Mouse (Mus musculus) yolk sac, embryonic 10.5 days (tissue): ENCODE measurements around the gene Ppfia4.
A peak's percentile ranks its signal among the peaks of the same experiment; 100 is the strongest.

Experiments
- DNase-seq: peaks from one replicate; pipeline ENCODE4 v3.0.0-alpha.2; 2017; ENCODE audit warnings: low spot score

The Ppfia4 gene

DNA sequence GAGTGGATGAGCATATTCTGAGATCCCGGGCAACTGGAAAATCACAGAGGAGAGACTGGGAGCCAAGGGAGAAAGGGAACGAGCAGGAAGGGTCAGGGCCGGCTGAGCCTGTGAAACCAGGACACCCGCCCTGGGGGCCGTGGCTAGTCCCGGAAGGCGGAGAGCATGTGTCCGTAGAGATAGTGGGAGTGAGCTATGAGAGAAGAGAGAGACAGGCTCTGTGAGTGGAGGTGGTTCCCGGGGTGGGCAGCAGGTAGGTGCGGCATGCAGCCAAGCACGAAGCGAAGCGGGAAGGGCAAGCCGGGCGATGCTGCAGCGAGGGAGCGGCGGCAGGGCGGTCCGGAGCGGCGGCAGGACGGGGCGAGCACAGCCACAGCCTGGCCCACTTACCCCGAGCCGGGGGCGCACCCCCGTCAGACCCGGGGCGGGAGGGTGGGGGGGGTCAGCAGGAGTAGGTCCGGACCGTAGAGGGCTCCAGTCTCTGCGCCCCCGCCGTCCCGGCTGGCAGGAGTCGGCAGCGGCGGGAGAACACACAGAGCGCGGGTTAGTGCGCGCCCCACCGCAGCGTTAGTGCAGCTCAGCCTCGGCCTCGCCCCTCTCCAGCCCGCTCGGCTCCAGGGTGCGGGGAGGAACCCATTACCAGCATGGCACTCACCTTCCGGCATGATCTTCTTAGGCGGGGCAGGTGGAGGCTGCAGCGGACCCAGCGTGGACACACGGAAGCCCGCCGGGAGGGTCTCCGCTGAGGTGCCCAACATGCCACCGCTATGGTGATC lies 33.9 kb downstream of the Ppfia4 start:
- DNase-seq, result peak; percentile 10

DNA sequence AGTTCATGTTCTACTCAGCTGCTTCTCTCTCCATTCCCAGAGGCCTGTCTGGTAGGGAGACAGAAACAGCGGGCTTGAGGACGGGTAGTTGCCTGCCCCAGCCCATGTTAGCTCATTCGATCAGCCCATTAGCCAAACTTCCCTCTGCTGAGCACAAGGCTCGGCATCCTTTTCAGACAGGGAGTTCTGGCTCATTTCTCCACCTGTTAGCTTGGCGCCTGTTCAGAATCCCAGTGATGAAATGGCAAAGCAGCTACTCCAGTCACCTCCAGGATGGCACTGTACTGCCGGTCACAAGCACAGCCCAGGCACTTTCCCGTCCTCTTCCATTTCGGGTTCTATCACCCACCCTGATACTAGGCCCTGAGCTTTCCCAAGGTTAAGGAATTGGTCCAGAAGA lies 35.5 kb downstream of the Ppfia4 start:
- no peak for DNase-seq

DNA sequence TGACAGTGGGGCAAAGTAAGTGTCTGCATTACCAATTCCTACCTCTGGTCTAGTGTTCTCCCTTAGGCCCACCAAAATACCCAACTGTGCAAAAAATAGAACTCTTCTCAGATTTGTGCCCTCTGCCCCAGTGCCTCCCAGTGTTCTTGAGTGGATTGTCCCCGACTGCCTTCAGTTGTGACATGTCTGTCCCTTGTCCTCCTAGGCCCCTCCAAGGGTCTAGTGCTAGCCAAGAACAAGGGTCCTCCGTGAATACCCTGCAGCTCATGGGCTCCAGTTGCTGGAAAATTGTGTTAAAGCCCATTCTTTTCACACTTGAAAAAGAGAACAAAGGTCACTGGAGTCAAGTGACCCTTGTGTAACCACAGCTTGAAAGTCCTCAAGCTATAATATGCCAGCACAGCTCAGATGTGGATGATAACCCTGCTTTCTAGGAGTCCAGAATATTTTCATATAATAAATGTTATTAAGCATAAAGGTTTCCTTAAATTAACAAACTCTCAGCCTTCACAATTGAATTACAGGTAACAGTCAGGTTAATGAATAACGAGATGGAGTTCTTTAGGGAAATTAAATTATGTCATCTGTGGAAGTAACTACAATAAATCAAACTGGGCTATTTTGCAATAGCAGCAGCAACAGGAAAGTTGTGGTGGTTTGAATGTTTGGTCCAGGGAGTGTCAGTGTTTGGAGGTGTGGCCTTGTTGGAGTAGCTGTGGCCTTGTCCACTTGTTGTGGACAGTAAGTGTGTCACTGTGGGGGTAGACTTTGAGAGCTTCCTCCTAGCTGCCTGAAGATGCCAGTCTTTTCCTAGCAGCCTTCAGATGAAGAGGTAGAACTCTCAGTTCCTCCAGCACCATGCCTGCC lies 38.8 kb downstream of the Ppfia4 start:
- DNase-seq, result no peak

DNA sequence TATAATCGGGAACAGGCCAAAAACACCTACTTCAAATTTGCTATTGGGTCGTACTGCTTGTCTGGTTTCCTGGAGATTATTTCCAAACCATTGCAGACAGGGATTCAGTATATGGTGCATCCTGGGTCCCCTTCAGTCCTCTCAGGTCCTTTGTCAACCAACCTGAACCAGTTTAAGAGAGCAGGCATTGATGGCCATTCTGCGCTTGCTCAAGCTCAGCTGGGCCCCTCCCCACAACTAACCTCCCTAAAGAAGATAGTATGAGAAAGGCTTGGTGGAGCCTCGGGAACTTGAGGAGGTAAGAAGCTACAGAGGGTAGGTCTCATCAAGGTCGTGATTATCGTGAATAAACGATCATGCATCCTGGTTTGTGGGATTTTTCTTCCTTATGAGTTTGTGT lies 39.5 kb downstream of the Ppfia4 start:
- DNase-seq, result no peak

DNA sequence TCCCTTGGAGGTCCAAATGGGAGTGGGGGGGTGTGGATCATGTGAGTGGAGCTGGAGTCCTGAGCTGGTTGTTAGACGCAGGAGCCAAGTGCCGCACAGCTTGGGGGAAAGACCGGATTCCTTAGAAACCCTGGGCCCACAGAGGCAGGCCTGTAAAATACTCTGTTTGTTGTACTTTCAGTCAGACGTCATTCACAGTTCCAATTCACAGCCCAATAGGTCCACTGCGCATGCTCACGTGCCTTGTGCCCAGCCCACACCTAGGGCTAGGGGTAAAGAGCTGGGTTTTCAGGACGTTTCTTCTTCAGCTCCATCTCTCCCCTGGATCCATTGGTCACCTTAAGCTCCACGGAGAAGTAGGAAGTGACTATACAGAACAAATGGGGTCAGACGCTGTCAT lies 40.1 kb downstream of the Ppfia4 start:
- no peak for DNase-seq

DNA sequence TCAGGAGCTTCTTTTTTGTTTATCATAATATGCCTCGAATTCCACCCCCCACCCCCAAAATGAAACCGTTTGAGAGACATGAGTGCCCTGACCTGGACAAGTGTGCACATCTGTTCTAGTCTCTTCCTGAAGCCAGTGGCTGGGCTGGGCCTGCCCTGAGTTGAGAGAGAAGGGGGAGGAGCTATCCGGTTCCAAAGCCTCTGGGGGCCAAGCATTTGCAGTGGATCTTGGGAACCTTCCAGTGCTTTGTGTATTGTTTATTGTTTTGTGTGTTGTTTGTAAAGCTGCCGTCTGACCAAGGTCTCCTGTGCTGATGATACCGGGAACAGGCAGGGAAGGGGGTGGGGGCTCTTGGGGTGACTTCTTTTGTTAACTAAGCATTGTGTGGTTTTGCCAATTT lies 40.7 kb downstream of the Ppfia4 start:
- DNase-seq, result no peak

DNA sequence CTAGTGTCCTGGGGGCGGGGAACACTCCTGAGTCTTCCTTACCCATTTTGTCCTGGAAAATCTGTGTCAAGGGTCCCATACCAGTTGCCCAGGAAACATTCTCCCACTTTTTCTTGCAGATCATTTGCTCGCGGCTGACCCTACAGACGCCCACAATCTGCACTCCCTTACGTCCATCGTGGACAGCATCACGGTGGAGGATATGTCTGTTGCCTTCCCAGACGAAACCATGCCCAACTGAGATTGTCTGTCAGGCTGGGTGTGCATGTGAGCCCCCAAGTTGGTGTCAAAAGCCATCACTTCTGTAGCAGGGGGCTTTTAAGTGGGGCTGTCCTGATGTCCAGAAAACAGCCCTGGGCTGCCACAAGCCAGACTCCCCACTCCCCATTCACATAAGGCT lies 41.2 kb downstream of the Ppfia4 start:
- DNase-seq, result no peak

DNA sequence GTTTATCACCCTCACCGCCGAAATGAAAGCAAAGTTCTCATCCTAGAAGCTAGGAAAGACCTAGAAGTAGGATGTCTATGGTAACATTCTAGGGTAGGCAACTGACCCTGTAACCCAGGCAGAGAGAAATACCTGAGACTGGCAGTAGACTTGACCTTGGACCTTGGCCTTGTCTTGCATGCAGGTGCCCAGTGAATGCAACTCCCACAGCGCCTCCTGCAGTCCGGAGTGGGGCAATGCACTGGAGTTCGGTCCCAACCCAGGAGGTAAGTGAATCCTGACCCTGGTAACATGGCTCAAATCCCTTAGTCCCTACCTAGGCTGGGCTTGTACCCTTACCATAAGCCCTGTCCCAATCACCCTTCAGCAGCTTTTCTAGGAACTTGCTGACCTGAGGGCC lies 41.8 kb downstream of the Ppfia4 start:
- DNase-seq, result no peak

DNA sequence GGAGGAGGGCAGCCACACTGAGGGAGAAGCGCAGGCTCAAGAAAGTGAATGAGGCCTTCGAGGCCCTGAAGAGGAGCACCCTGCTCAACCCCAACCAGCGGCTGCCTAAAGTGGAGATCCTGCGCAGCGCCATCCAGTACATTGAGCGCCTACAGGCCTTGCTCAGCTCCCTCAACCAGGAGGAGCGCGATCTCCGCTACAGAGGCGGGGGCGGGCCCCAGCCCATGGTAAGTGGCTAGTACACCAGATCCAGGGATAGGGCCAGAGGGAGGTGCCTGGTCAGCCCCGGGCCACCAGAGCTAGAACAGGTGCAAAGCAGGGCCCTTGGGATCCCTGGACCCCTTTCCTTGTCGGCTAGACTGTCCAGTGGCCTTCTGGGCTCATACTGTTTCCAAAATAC lies 42.4 kb downstream of the Ppfia4 start:
- no peak for DNase-seq

DNA sequence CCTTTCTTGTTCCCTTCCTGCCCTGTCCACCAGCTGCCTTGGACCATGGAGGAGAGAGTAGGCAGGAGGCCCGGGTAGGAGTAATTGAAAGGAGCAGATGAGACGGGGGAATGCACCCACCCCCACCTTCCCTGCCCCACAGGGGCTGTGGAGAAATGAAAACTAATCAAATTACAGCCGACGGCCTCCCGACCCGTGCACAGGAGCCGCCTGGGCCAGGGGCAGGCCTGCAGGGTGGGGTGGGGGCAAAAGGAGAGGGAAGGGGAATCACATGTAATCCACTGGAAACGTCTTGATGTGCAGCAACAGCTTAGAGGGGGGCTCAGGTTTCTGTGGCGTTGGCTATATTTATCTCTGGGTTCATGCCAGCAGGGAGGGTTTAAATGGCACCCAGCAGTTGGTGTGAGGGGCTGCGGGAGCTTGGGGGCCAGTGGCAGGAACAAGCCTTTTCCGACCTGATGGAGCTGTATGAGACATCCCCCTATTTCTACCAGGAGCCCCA lies 43.1 kb downstream of the Ppfia4 start, which contains the start of gene Myog:
Myog (plus strand) TSS at position 392 of the 502 bp plus-strand sequence.
- DNase-seq, result no peak

DNA sequence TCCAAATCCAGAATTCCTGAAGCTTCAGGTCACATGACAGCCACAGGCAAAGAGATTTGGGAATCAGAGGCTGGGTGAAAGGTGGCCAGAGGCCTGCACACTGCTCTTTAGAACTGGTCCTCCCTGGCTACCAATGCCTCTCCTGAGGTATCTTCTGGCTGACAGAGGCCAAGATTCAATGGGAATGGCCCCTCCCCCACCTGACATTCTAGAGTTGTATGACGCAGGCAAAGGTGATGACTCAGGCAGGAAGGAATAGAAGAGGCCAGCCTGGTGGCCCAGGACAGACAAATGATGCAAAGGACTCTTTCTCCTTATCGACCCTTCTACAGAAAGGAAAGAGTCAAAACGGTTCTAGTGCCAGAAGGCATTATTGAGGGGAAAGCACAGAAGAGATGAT lies 44.5 kb downstream of the Ppfia4 start:
- DNase-seq, result no peak

DNA sequence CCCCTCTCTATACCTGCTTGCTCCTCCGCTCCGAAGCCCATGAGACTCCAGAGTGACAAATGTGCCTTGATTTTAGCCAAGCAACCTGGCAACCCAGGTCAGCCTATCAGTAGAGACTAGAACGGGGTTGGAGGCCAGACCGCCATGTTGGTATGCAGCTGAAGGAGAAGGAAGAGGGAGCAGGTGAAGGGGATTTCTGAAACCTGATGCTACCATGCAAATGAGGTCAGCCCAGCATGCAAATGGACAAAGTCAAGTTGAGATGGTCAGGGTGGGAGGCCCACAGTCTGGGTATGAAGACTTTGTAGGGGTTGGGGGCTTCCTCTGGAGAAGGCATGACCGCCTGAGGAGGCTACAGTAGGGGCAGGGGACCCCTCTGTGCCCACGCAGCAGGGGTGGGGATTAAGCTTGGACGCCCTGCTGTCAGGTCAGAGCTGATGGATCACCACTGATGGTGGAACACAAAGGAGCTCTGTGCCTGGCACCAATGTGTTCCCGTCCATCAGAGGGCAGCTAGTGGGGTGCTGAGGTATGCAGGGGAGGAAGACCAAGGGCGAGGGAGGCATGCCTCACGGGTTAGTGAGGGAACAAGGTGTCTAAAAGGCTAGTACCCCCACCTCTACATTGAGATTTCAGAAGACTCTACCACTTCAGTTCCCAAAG lies 47.1 kb downstream of the Ppfia4 start:
- no peak for DNase-seq

DNA sequence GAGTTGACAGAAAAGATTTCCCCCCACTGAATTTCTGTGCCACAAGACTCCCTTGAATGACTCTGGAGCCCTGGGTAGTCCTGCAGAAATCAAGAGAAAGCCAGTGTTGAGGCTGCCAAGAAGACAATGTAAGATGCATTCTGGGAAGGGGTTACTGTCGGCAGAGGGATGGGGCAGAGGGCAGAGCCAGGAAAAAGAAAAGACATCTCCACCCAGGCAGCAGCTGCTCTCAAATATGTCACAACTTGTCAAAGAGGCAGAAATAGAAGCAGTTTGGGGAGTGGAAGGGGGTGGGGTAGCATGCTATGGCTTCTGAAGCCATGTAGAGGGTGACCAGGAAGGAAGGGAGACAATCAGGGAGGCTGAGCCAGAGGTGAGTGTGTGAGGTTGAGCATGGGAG lies 49.6 kb downstream of the Ppfia4 start:
- DNase-seq, result no peak

DNA sequence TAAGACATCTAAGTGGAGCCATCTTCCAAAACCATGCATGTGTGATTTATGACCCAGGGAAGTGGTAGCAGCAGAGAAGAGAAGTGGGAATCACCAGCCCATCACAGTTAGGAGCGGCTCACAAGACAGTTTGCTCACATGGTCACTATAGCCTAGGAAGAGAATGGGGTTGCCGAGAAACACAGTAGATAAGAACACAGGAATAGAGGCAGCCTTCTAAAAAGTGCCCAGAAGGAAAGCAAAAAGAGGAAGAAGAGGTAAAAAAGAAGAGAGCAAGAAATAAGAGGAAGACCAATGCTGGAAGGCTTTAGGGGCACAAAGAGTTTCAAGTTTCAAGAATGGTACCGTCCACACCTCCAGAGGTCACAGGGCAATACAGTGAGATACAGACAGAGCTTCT lies 50.4 kb downstream of the Ppfia4 start:
- DNase-seq, result no peak

DNA sequence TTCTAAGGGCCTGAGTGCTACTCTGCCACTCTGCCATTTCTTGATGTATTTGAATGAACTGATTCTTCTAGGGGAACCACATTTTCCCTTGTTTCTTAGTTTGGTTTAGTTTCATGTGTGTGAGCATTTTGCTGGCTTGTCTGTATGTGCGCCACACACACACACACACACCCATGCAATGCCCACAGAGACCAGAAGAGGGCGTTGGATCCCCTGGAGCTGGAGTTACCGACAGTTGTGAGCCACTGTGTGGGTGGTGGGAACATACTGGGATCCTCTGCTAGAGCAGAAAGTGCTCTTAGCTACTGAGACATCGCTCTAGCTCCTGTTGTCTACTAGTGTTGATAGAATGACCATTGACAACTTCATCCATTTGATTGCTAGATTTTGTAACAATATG lies 51.2 kb downstream of the Ppfia4 start:
- no peak for DNase-seq

DNA sequence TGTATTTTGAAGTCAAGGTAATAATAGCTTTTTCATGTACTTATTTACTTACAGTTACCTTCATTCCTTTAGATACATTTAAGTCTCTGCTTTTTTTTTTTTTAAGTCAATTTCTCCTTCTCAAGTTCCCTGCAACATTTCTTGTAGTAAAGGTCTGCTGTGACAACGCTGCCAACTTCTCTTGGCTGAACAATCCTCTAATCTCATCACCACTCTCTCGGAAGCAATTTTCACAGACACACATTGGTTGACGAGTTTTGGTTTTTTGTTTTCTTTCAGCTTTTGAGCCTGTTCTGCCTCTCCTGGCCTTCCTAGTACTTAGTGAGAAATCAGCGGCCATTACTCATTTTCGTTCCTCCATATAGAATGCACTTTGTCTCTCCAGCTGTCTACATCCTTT lies 52.6 kb downstream of the Ppfia4 start:
- DNase-seq, result no peak

DNA sequence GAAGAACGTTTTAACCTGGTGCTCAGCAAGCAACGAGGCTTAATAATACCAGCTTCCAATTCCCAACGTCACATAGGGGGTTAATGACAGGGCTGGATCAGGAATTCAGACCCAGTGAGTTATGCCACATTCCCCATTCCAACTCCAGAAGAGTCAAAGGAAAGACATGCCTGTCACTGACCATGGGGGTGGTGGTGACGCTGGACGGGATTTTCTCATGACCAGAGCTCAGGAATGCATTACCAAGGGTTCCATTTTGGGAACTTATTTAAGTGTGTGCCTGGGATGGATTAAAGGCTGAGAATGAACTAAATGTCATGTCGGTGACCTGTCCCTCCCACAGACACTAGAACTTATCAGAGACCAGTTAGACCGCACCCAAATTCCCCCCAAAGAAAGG lies 55.9 kb downstream of the Ppfia4 start:
- DNase-seq, result no peak

DNA sequence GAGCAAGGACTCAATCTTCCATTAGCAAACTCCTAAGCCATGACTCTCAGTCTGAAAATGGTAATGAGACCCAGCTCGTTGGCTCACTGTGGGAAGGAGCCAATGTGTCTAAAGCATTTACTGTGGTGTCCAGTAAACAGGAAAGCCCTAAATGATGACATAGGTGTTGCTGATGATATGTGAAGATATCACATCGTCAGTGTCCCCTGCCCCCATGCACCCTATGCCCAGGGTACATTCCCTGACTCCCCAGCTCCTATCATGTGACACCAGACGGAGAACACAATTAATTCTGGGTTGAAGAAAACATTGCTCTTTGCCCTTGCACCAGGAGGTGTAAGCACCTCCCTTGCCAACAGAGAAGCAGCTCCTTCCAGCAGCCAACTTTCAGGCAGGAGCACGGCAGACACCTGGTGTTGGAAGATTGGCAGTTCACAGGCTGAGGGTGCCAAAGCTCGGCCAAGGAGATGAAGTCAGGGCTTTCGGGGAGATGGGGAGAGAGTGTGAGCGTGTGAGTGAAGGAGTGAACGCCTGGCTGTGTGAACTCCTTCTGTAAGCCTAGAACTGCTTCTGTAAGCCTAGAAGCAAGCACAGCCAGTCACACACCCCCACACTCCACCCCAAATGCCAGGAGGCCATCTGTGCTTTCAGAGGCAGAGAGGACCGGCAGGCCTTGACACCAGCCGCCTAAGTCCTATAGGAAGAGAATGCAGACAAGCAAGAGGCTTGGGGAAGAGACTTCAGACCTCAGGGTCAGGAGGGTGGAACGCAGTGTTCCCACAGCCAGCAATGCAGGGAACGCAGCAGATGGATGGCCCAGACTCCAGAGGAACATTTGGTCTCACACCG lies 56.9 kb downstream of the Ppfia4 start:
- no peak for DNase-seq

DNA sequence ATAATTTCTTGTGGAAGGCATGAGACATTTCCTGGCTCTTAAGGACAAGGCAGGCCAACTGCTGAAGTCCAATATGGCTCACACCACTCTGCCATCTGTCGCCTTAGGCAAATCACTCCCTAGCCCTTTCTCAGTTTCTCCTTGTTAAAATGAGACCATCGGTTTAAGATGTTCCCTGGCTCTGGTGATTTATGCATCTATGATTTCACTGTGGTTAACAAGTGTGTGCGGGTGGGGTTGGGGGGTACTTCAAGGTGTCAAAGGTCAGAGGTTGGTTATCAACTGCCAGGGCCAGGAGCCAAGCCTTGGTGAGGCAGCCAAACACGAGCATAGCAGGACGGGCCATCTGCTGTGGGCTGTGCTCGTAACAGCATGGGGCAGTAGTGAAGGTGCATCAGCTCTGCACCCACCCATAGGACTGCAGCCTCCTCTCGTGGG lies 58.2 kb downstream of the Ppfia4 start:
- no peak for DNase-seq

DNA sequence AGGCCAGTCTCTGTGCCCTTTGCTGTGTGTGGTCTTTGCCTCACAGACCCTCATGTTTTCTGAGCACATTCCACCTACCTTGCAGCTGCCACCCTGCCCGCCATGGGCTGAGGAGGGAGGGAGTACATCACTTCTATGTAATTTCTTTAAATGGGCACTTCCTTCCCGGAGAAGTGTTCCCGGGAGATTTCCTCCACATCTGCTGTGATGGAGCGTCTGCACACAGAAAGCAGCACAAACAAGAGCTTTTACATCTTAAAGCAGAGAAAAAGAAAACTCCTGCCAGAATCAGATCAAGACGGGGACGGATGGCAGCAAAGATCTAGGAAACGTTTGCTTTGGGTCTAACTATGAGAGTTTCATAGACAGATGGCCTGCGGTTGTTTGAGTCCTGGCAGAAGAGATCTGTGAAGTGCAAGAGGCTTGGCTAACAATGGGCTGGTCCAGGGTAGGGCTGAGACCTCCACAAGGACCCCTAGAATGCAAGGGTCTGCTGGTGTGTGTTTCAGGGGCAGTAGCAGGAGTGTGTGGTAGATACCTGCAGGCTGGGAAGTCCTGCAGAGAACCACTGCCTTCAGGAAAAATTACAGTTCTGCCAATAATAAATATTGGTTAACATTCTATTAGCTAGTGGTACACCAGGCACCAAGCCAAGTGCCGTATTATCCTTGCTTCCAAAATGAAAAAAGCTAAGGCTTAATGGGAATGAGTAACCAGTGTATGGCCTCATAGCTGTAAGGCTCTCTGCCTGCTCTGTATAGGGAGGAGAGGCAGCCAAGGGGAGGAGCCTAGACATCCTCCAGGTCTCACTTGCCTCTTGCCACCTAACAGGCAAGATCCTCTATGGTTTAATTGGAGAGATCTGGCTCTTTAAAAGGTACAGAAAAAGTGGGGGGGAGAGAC lies 59.0 kb downstream of the Ppfia4 start:
- no peak for DNase-seq
